ENCODE assay signal across 28 mouse cellular contexts in genomic region chr8:117212100-117212499, GRCm38 (mm10). TPM values are rescaled to one million over a fixed set of nuclear protein-coding genes. Genes with fewer than 3 reads are reported as not detected.
A peak's percentile ranks its signal among the peaks of the same experiment; 100 is the strongest.
DNase-seq lines count a peak whose midpoint lies in the region; ATAC-seq lines count a peak whose summit lies in the region.
"Had no signal": no experiment of that assay in that cellular context is flagged by ENCODE, and none has a peak within 500 bp of the region (broad histone marks: within the 10 kb centered on the region; RNA-seq: fewer than 3 reads in every experiment).

No protein-coding gene starts in this region.

- H3K4me1 ChIP-seq in heart, embryonic 10.5 days: 0 out of 2 replicates have a peak, but pooled peaks cover 15% of the 10 kb centered on the region
- H3K4me1 ChIP-seq in heart, embryonic 11.5 days (ENCODE audit: control insufficient read depth, insufficient read depth, low read length): no peaks in the 10 kb centered on the region; the same call in 1 of the 2 replicates
- no peaks in the 10 kb centered on the region for H3K4me1 ChIP-seq in midbrain, embryonic 11.5 days (ENCODE audit: control insufficient read depth, insufficient read depth, low read length)
- no peaks in the 10 kb centered on the region for H3K4me1 ChIP-seq in midbrain, embryonic 15.5 days
- H3K4me1 ChIP-seq: forebrain, embryonic 10.5 days; heart, embryonic 13.5 days; limb, embryonic 13.5 days; liver, embryonic 12.5 days had no signal

- no peaks in the 10 kb centered on the region for H3K9me3 ChIP-seq in heart, embryonic 10.5 days
- H3K9me3 ChIP-seq in heart, embryonic 11.5 days (replicated peaks; ENCODE audit: control insufficient read depth, low read length): no peaks in the 10 kb centered on the region
- no peaks in the 10 kb centered on the region for H3K9me3 ChIP-seq in midbrain, embryonic 11.5 days (ENCODE audit: control insufficient read depth, low read length)
- no peaks in the 10 kb centered on the region for H3K9me3 ChIP-seq in midbrain, embryonic 15.5 days
- H3K9me3 ChIP-seq: forebrain, embryonic 10.5 days; G1E; heart, embryonic 13.5 days; limb, embryonic 13.5 days; liver, embryonic 12.5 days; midbrain, embryonic 10.5 days had no signal

- 90% methylated on average over 11 of the region's 11 CpGs for WGBS in heart, embryonic 10.5 days
- WGBS in heart, embryonic 11.5 days (ENCODE audit: insufficient replicate concordance): 87% methylated on average over 11 of the region's 11 CpGs
- 91% methylated on average over 11 of the region's 11 CpGs for WGBS in midbrain, embryonic 11.5 days
- WGBS in midbrain, embryonic 15.5 days: 85% methylated on average over 11 of the region's 11 CpGs

- no peak overlapping the region for H3K4me3 ChIP-seq in heart, embryonic 10.5 days
- H3K4me3 ChIP-seq in heart, embryonic 11.5 days (ENCODE audit: low read depth, low read length): no peak overlapping the region
- H3K4me3 ChIP-seq in midbrain, embryonic 11.5 days (ENCODE audit: low read depth, low read length): no peak overlapping the region
- no peak overlapping the region for H3K4me3 ChIP-seq in midbrain, embryonic 15.5 days
- H3K4me3 ChIP-seq: forebrain, embryonic 10.5 days; heart, embryonic 13.5 days; limb, embryonic 13.5 days; liver, embryonic 12.5 days; midbrain, embryonic 10.5 days had no signal

- DNase-seq in cerebellum, postnatal 10 days: peak; percentile 32 to 58
- no peak for DNase-seq in cerebellum, adult 9-10 months
- no peak for DNase-seq in heart, embryonic 10.5 days (ENCODE audit: low spot score)
- DNase-seq in midbrain, embryonic 11.5 days (ENCODE audit: low spot score, missing footprints): peak; percentile 57
- DNase-seq in NIH3T3 (ENCODE audit: low read depth): peak; percentile 14
- no peak for DNase-seq in urinary bladder, adult 18-20 months (ENCODE audit: low spot score in 2 of 2)
- DNase-seq: B cell, adult 2 months; cerebellum, adult 2 months; forebrain, postnatal 0 days; gastrocnemius, postnatal 36 days; kidney, adult 9 months; kidney, postnatal 14 days; layer of hippocampus, postnatal 36 days; lung, adult 18-20 months; lung, postnatal 10 days; thymus, adult 2 months had no signal

- ATAC-seq in heart, embryonic 11.5 days (replicated peaks; ENCODE audit: insufficient number of reproducible peaks, low FRiP score, low TSS enrichment): no peak
- no peak for ATAC-seq in midbrain, embryonic 11.5 days (ENCODE audit: low FRiP score)
- ATAC-seq in midbrain, embryonic 15.5 days (replicated peaks): no peak
- ATAC-seq: activated CD4-positive, CD25-positive, alpha-beta regulatory T cell, adult 4 months; forebrain, postnatal 0 days; hindbrain, embryonic 16.5 days; intestine, embryonic 16.5 days; liver, embryonic 12.5 days had no signal

- no peaks in the 10 kb centered on the region for H3K27me3 ChIP-seq in heart, embryonic 10.5 days (ENCODE audit: insufficient read depth, poor library complexity, severe bottlenecking)
- H3K27me3 ChIP-seq in heart, embryonic 11.5 days (ENCODE audit: control insufficient read depth, insufficient read depth, low read length): no peaks in the 10 kb centered on the region
- no peaks in the 10 kb centered on the region for H3K27me3 ChIP-seq in midbrain, embryonic 11.5 days (ENCODE audit: control insufficient read depth, insufficient read depth, low read length)
- no peaks in the 10 kb centered on the region for H3K27me3 ChIP-seq in midbrain, embryonic 15.5 days (replicated peaks)
- H3K27me3 ChIP-seq: CH12.LX; heart, embryonic 13.5 days; limb, embryonic 13.5 days; liver, embryonic 12.5 days had no signal

- peak overlapping the region; percentile 10; the same call in 1 of the 2 replicates for H3K27ac ChIP-seq in heart, embryonic 10.5 days
- no peak overlapping the region for H3K27ac ChIP-seq in heart, embryonic 11.5 days (ENCODE audit: low read depth, low read length)
- no peak overlapping the region for H3K27ac ChIP-seq in midbrain, embryonic 11.5 days (ENCODE audit: low read depth, low read length)
- no peak overlapping the region for H3K27ac ChIP-seq in midbrain, embryonic 15.5 days
- H3K27ac ChIP-seq: forebrain, embryonic 10.5 days; heart, embryonic 13.5 days; limb, embryonic 13.5 days; liver, embryonic 12.5 days had no signal

- no peak overlapping the region for H3K9ac ChIP-seq in heart, embryonic 11.5 days (ENCODE audit: low read depth, low read length)
- H3K9ac ChIP-seq in midbrain, embryonic 11.5 days (ENCODE audit: low read length): no peak overlapping the region
- no peak overlapping the region for H3K9ac ChIP-seq in midbrain, embryonic 15.5 days
- H3K9ac ChIP-seq: forebrain, postnatal 0 days; heart, embryonic 13.5 days; limb, embryonic 13.5 days; liver, embryonic 12.5 days had no signal

- no peak overlapping the region for H3K4me2 ChIP-seq in heart, embryonic 11.5 days
- no peak overlapping the region for H3K4me2 ChIP-seq in midbrain, embryonic 11.5 days
- H3K4me2 ChIP-seq in midbrain, embryonic 15.5 days: no peak overlapping the region
- H3K4me2 ChIP-seq: heart, embryonic 13.5 days; limb, embryonic 13.5 days; liver, embryonic 12.5 days had no signal

- H3K36me3 ChIP-seq in heart, embryonic 10.5 days: peaks cover 35% of the 10 kb centered on the region; the same call in 1 of the 2 replicates
- no peaks in the 10 kb centered on the region for H3K36me3 ChIP-seq in heart, embryonic 11.5 days (ENCODE audit: control insufficient read depth, insufficient read depth, low read length)
- no peaks in the 10 kb centered on the region for H3K36me3 ChIP-seq in midbrain, embryonic 11.5 days (ENCODE audit: control insufficient read depth, insufficient read depth, low read length)
- H3K36me3 ChIP-seq in midbrain, embryonic 15.5 days (replicated peaks): no peaks in the 10 kb centered on the region

RNA-seq across cellular contexts. Expression of gene Cmip, which starts 44.8 kb away (rescaled TPM):
- polyA plus RNA-seq in heart, embryonic 10.5 days (2016; fragmentation: Nextera tagmentation; extraction: Ambion mirVana): 6.4 and 8.3 TPM in 2 replicates
- polyA plus RNA-seq in heart, embryonic 11.5 days (2014; fragmentation: Nextera tagmentation; extraction: Ambion mirVana): 8.6 and 9.2 TPM in 2 replicates
- 23.7 and 28.5 TPM in 2 replicates for polyA plus RNA-seq in midbrain, embryonic 11.5 days (2014; fragmentation: Nextera tagmentation; extraction: Ambion mirVana)
- 188 and 197 TPM in 2 replicates for polyA plus RNA-seq in midbrain, embryonic 15.5 days (2015; fragmentation: Nextera tagmentation; extraction: Ambion mirVana)

RNA-seq across cellular contexts. Expression of gene Gan, which starts 54.2 kb away (rescaled TPM):
- polyA plus RNA-seq in heart, embryonic 10.5 days (2016; fragmentation: Nextera tagmentation; extraction: Ambion mirVana): 1.9 TPM in 2 replicates
- 1.4 and 1.7 TPM in 2 replicates for polyA plus RNA-seq in heart, embryonic 11.5 days (2014; fragmentation: Nextera tagmentation; extraction: Ambion mirVana)
- polyA plus RNA-seq in midbrain, embryonic 11.5 days (2014; fragmentation: Nextera tagmentation; extraction: Ambion mirVana): 2.2 and 2.3 TPM in 2 replicates
- polyA plus RNA-seq in midbrain, embryonic 15.5 days (2015; fragmentation: Nextera tagmentation; extraction: Ambion mirVana): 3.5 and 3.9 TPM in 2 replicates

Comparison
In these comparisons a context has a peak if more than half of its experiments do, and no peak if none do; other contexts are left out.
1. DNase-seq: peak in cerebellum, postnatal 10 days (2 of 2), midbrain, embryonic 11.5 days (single experiment) and NIH3T3 (single experiment); none in cerebellum, adult 9-10 months (single experiment), heart, embryonic 10.5 days (single experiment) and urinary bladder, adult 18-20 months (0 of 2).